Mouse (Mus musculus) small intestine, adult 2 months (tissue): ENCODE results near the gene Gli3.

Experiments used
- CTCF ChIP-seq: fragments of 200-500 bp; IDR thresholded peaks from 2 replicates; pipeline ENCODE4 v1.5.1; 2012; ENCODE audit warnings: low read depth, mild to moderate bottlenecking, control low read depth, inconsistent platforms, low read length, moderate library complexity, mixed read lengths; ENCODE audit not compliant: insufficient replicate concordance, insufficient read length; ENCODE audit errors: extremely low read depth
- POLR2A ChIP-seq: fragments of 200-500 bp; IDR thresholded peaks from 2 replicates; pipeline ENCODE4 v1.6.1; 2012; ENCODE audit warnings: low read depth, mild to moderate bottlenecking, control low read depth, inconsistent platforms, low read length, moderate library complexity

- TF ChIP-seq POLR2A (no peak), CTCF (no peak)
These were observed 74.6 kb downstream of the Gli3 start for GRCm38 (mm10) chr13:15537611-15538010.
